Mouse (Mus musculus) hindbrain, embryonic 11.5 days (tissue): ENCODE data around the gene Nfxl1. TPM values are rescaled to one million over a fixed set of nuclear protein-coding genes. Genes with fewer than 3 reads are reported as not detected.

Experiments
- ATAC-seq: fragments of 200-750 bp; cut with Nextera tagmentation; 2 replicates; pipeline ENCODE4 v1.8.0; 2017; ENCODE audit warnings: mild to moderate bottlenecking, moderate TSS enrichment, moderate library complexity; ENCODE audit not compliant: low FRiP score
- DNase-seq: peaks from one replicate; pipeline ENCODE4 v3.0.0-alpha.2; 2015; ENCODE audit warnings: low spot score
- H3K27ac ChIP-seq: fragments of 300-500 bp; sonication (generic); 2 replicates; pipeline ENCODE4 v1.5.1; 2014; ENCODE audit warnings: mild to moderate bottlenecking, low read depth, low read length
- H3K27me3 ChIP-seq: fragments of 300-500 bp; sonication (generic); 2 replicates; pipeline ENCODE4 v1.6.1; 2014; ENCODE audit warnings: mild to moderate bottlenecking, low read length, moderate library complexity, mixed read lengths; ENCODE audit not compliant: control insufficient read depth, insufficient read depth
- H3K36me3 ChIP-seq: fragments of 300-500 bp; sonication (generic); 2 replicates; pipeline ENCODE4 v1.6.1; 2014; ENCODE audit warnings: mild to moderate bottlenecking, low read length, moderate library complexity, mixed read lengths; ENCODE audit not compliant: control insufficient read depth, insufficient read depth
- H3K4me1 ChIP-seq: fragments of 300-500 bp; sonication (generic); replicated peaks from 2 replicates; pipeline ENCODE4 v1.6.1; 2014; ENCODE audit warnings: low read length, mixed read lengths; ENCODE audit not compliant: control insufficient read depth, insufficient read depth
- H3K4me2 ChIP-seq: fragments of 300-500 bp; sonication (generic); replicated peaks from 2 replicates; pipeline ENCODE4 v1.6.1; 2014; ENCODE audit warnings: mild to moderate bottlenecking, low read depth, low read length
- H3K4me3 ChIP-seq: fragments of 300-500 bp; sonication (generic); 2 replicates; pipeline ENCODE4 v1.5.1; 2014; ENCODE audit warnings: low read depth, low read length
- H3K9ac ChIP-seq: fragments of 300-500 bp; sonication (generic); 2 replicates; pipeline ENCODE4 v1.6.1; 2014; ENCODE audit warnings: low read depth, low read length
- H3K9me3 ChIP-seq: fragments of 300-500 bp; sonication (generic); 2 replicates; pipeline ENCODE4 v1.6.1; 2016; ENCODE audit warnings: low read length; ENCODE audit not compliant: control insufficient read depth
- WGBS: fragments of 180-500 bp; shearing (Covaris S2); extraction: QIAGEN DNeasy Blood & Tissue Kit; methylation state at CpG from one replicate; pipeline ENCODE4 v1.1.7; 2014; 5-methylcytosine and 5-hydroxymethylcytosine counted together
- polyA plus RNA-seq: library from polyadenylated mRNA; unstranded; fragments of >200 nt; fragmentation: Nextera tagmentation; extraction: Ambion mirVana; gene quantifications from 2 replicates; pipeline ENCODE4 v1.2.1, GENCODE M21; 2014

The Nfxl1 gene
- polyA plus RNA-seq, 1 experiment from 2014 or later, result 26.0 TPM

- no peaks in the 10 kb centered on the region for H3K27me3 ChIP-seq
- no peak overlapping the region for H3K4me2 ChIP-seq
- H3K36me3 ChIP-seq, result no peaks in the 10 kb centered on the region
- no peak overlapping the region for H3K4me3 ChIP-seq
- H3K4me1 ChIP-seq, result no peaks in the 10 kb centered on the region
- no peak for ATAC-seq
- H3K9ac ChIP-seq, result no peak overlapping the region
- 72% methylated on average over 12 of the region's 12 CpGs for WGBS
- no peak for DNase-seq
- H3K9me3 ChIP-seq, result no peaks in the 10 kb centered on the region
- no peak overlapping the region for H3K27ac ChIP-seq
Measured at GRCm38 (mm10) chr5:72472317-72473009, 87.0 kb downstream of the Nfxl1 start.

GRCm38 (mm10) chr5:72471746-72472145 lies 87.7 kb downstream of the Nfxl1 start:
- H3K4me3 ChIP-seq, result no peak overlapping the region
- H3K36me3 ChIP-seq, result no peaks in the 10 kb centered on the region
- DNase-seq (no peak), ATAC-seq (no peak)
- H3K4me2 ChIP-seq, result no peak overlapping the region
- no peaks in the 10 kb centered on the region for H3K9me3 ChIP-seq
- no peaks in the 10 kb centered on the region for H3K27me3 ChIP-seq
- no peak overlapping the region for H3K27ac ChIP-seq
- 79% methylated on average over 7 of the region's 7 CpGs for WGBS
- no peaks in the 10 kb centered on the region for H3K4me1 ChIP-seq
- no peak overlapping the region for H3K9ac ChIP-seq

- Histone ChIP-seq H3K4me1 (no peaks in the 10 kb centered on the region), H3K9me3 (no peaks in the 10 kb centered on the region), H3K36me3 (no peaks in the 10 kb centered on the region), H3K27me3 (no peaks in the 10 kb centered on the region), H3K4me2 (no peak overlapping the region), H3K4me3 (no peak overlapping the region), H3K9ac (no peak overlapping the region), H3K27ac (no peak overlapping the region)
- DNase-seq, result no peak
- 75% methylated on average over 3 of the region's 3 CpGs for WGBS
- no peak for ATAC-seq
Measured at GRCm38 (mm10) chr5:72464932-72465331, 94.6 kb downstream of the Nfxl1 start.

Other genes with a start within 250 kb of the Nfxl1 start
- gene Corin, start 55.2 kb downstream of the Nfxl1 start, polyA plus RNA-seq, result 8.8 and 10.2 TPM in 2 replicates
- gene Zar1, start 21.6 kb upstream of the Nfxl1 start, polyA plus RNA-seq, result 2.1 and 4.4 TPM in 2 replicates
- gene Gm5868, start 27.9 kb upstream of the Nfxl1 start, polyA plus RNA-seq, result 5.9 and 6.3 TPM in 2 replicates
- gene Cnga1, start 84.6 kb upstream of the Nfxl1 start, polyA plus RNA-seq, result not detected in 2 replicates
- gene Nipal1, start 88.1 kb upstream of the Nfxl1 start, polyA plus RNA-seq, result 0.36 and 0.45 TPM in 2 replicates
- gene Txk, start 193.1 kb upstream of the Nfxl1 start, polyA plus RNA-seq, result not detected in 2 replicates